Mouse (Mus musculus): ENCODE data around the gene Tshz2. TPM values are rescaled to one million over a fixed set of nuclear protein-coding genes. Genes with fewer than 3 reads are reported as not detected.

The Tshz2 gene
- polyA plus RNA-seq, 1 experiment, result 6.2 TPM

- Histone ChIP-seq H3K4me1 (ENCODE audit: control insufficient read depth, insufficient read depth, low read length) (no peaks in the 10 kb centered on the region), H3K4me3 (replicated peaks; ENCODE audit: extremely low read depth, low read depth, low read length) (no peak overlapping the region)
- WGBS, result 87% methylated on average over 9 of the region's 9 CpGs
- TF ChIP-seq POLR2A (IDR thresholded peaks at IDR 0.05; ENCODE audit: borderline replicate concordance, extremely low read depth, low read depth, low read length) (no peak), CTCF (IDR thresholded peaks at IDR 0.05; ENCODE audit: insufficient read depth, low read length) (no peak)
- no peak for DNase-seq
Observed at GRCm38 (mm10) chr2:170046371-170047145, 413.7 kb downstream of the Tshz2 start.

DNA sequence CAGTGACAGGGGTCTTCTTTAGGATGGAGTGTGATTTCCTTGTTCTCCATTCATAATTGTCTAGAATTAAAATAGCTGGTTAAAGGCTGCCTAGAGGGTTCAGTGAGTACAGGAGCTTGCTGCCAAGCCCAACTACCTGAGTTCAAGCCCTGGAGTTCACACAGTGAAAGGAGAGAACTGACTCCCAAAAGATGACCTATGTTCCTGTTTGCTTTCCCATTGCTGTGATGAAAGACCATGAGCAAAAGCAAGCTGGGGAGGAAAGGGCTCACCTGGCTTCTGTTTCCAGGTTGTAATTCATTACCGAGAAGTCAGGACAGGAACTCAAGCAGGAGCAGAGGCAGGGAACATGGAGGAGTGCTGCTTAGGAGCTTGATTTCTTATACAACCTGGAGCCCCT is 416.0 kb downstream of the Tshz2 start:
- TF ChIP-seq CTCF (IDR thresholded peaks at IDR 0.05; ENCODE audit: insufficient read depth, low read length) (no peak), POLR2A (IDR thresholded peaks at IDR 0.05; ENCODE audit: borderline replicate concordance, extremely low read depth, low read depth, low read length) (no peak)
- WGBS, result 92% methylated on average over 1 of the region's 1 CpGs
- DNase-seq, result no peak
- no peak overlapping the region for H3K4me3 ChIP-seq (replicated peaks; ENCODE audit: extremely low read depth, low read depth, low read length)
- H3K4me1 ChIP-seq (ENCODE audit: control insufficient read depth, insufficient read depth, low read length), result no peaks in the 10 kb centered on the region

- Histone ChIP-seq H3K4me3 (replicated peaks; ENCODE audit: extremely low read depth, low read depth, low read length) (no peak overlapping the region), H3K4me1 (ENCODE audit: control insufficient read depth, insufficient read depth, low read length) (no peaks in the 10 kb centered on the region)
- no peak for DNase-seq
- WGBS, result 51% methylated on average over 5 of the region's 5 CpGs
- TF ChIP-seq CTCF (IDR thresholded peaks at IDR 0.05; ENCODE audit: insufficient read depth, low read length) (no peak), POLR2A (IDR thresholded peaks at IDR 0.05; ENCODE audit: borderline replicate concordance, extremely low read depth, low read depth, low read length) (no peak)
Observed at GRCm38 (mm10) chr2:170050651-170051050, 417.8 kb downstream of the Tshz2 start.

DNA sequence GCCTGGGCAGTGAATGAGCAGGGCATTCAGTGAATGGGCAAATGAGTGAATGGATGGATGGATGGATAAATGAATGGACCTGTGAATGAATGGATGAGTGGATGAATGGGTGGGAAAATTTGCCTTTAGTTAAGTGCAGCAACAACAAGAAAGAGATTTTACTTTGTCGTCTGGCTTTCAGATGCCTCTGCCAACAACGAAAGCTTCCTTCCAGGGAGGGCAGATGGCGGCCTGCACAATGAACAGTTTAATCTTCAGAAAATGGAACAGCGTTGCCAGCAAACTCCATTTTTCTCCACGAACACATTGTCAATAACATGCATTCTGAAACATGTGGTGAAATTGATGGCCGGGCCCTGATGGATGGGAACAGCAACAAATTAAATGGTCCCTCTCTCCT is 418.6 kb downstream of the Tshz2 start:
- WGBS, result 94% methylated on average over 6 of the region's 6 CpGs

GRCm38 (mm10) chr2:170054943-170055342 is 422.1 kb downstream of the Tshz2 start:
- Histone ChIP-seq H3K4me3 (replicated peaks; ENCODE audit: extremely low read depth, low read depth, low read length) (no peak overlapping the region), H3K4me1 (ENCODE audit: control insufficient read depth, insufficient read depth, low read length) (no peaks in the 10 kb centered on the region)
- WGBS, result 65% methylated on average over 12 of the region's 12 CpGs
- TF ChIP-seq POLR2A (IDR thresholded peaks at IDR 0.05; ENCODE audit: borderline replicate concordance, extremely low read depth, low read depth, low read length), result no peak
- TF ChIP-seq CTCF (IDR thresholded peaks at IDR 0.05; ENCODE audit: insufficient read depth, low read length), result no peak
- DNase-seq, result no peak

More for the DNA sequence above, 418.6 kb downstream of the Tshz2 start:
- Histone ChIP-seq H3K4me3 (replicated peaks; ENCODE audit: extremely low read depth, low read depth, low read length) (no peak overlapping the region), H3K4me1 (ENCODE audit: control insufficient read depth, insufficient read depth, low read length) (no peaks in the 10 kb centered on the region)
- DNase-seq, result no peak
- no peak for TF ChIP-seq POLR2A (IDR thresholded peaks at IDR 0.05; ENCODE audit: borderline replicate concordance, extremely low read depth, low read depth, low read length)

GRCm38 (mm10) chr2:170055413-170055812 is 422.6 kb downstream of the Tshz2 start:
- TF ChIP-seq CTCF (IDR thresholded peaks at IDR 0.05; ENCODE audit: insufficient read depth, low read length) (peak; percentile 93), POLR2A (IDR thresholded peaks at IDR 0.05; ENCODE audit: borderline replicate concordance, extremely low read depth, low read depth, low read length) (no peak)
- no peak overlapping the region for H3K4me3 ChIP-seq (replicated peaks; ENCODE audit: extremely low read depth, low read depth, low read length)
- peak; percentile 38 for DNase-seq
- 41% methylated on average over 9 of the region's 9 CpGs for WGBS
- H3K4me1 ChIP-seq (ENCODE audit: control insufficient read depth, insufficient read depth, low read length), result no peaks in the 10 kb centered on the region

GRCm38 (mm10) chr2:170058774-170059173 is 426.0 kb downstream of the Tshz2 start:
- TF ChIP-seq CTCF (IDR thresholded peaks at IDR 0.05; ENCODE audit: insufficient read depth, low read length) (no peak), POLR2A (IDR thresholded peaks at IDR 0.05; ENCODE audit: borderline replicate concordance, extremely low read depth, low read depth, low read length) (no peak)
- DNase-seq, result no peak
- no peak overlapping the region for H3K4me3 ChIP-seq (replicated peaks; ENCODE audit: extremely low read depth, low read depth, low read length)
- H3K4me1 ChIP-seq (ENCODE audit: control insufficient read depth, insufficient read depth, low read length), result no peaks in the 10 kb centered on the region
- 75% methylated on average over 14 of the region's 14 CpGs for WGBS

- H3K4me3 ChIP-seq (replicated peaks; ENCODE audit: extremely low read depth, low read depth, low read length), result no peak overlapping the region
- peak; percentile 48 for TF ChIP-seq CTCF (IDR thresholded peaks at IDR 0.05; ENCODE audit: insufficient read depth, low read length)
- TF ChIP-seq POLR2A (IDR thresholded peaks at IDR 0.05; ENCODE audit: borderline replicate concordance, extremely low read depth, low read depth, low read length), result no peak
- no peaks in the 10 kb centered on the region for H3K4me1 ChIP-seq (ENCODE audit: control insufficient read depth, insufficient read depth, low read length)
- 67% methylated on average over 4 of the region's 4 CpGs for WGBS
- DNase-seq, result no peak
Observed at GRCm38 (mm10) chr2:170060066-170060465, 427.3 kb downstream of the Tshz2 start.

DNA sequence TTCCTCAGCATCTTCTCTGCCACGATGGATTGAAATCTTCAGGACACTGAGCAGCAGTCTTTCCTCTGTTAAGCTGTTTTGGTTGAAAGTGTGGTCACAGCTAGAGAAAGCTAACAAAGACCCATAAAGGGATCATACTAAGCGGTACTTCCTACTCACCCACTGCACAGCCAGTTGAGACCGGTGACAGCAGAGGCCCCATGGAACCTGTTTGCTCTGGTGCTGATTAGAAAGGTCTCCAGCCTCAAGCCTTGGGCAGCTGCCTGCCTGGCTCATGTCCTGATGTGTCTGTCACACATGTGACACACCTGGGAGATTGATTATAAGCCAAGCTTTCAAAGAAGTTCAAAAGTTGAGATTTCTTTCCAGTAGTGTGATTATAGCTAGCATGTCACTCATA is 429.6 kb downstream of the Tshz2 start:
- TF ChIP-seq POLR2A (IDR thresholded peaks at IDR 0.05; ENCODE audit: borderline replicate concordance, extremely low read depth, low read depth, low read length) (no peak), CTCF (IDR thresholded peaks at IDR 0.05; ENCODE audit: insufficient read depth, low read length) (no peak)
- no peak overlapping the region for H3K4me3 ChIP-seq (replicated peaks; ENCODE audit: extremely low read depth, low read depth, low read length)
- no peaks in the 10 kb centered on the region for H3K4me1 ChIP-seq (ENCODE audit: control insufficient read depth, insufficient read depth, low read length)
- DNase-seq, result no peak
- WGBS, result 83% methylated on average over 3 of the region's 3 CpGs

DNA sequence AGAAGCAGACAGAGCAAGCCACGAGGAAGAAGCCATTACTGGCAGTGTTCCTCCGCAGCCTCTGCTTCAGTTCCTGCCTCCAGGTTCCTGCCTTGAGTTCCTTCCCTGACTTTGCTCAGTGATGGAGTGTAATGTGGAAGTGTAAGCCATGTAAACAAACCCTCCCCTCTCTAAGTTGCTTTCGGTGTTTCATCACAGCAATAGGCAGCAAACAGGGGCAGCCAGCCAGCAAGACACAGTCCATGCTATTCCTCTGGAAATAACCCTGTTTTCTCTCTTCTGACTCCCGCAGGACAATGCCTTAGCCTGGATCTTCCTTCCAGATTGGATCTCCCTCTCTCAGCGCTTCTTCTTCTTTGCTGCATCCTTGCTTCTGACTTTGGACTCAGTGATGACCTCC is 437.2 kb downstream of the Tshz2 start:
- H3K4me1 ChIP-seq (ENCODE audit: control insufficient read depth, insufficient read depth, low read length), result peaks cover 2% of the 10 kb centered on the region
- H3K4me3 ChIP-seq (replicated peaks; ENCODE audit: extremely low read depth, low read depth, low read length), result no peak overlapping the region
- TF ChIP-seq CTCF (IDR thresholded peaks at IDR 0.05; ENCODE audit: insufficient read depth, low read length), result no peak
- no peak for TF ChIP-seq POLR2A (IDR thresholded peaks at IDR 0.05; ENCODE audit: borderline replicate concordance, extremely low read depth, low read depth, low read length)
- WGBS, result 63% methylated on average over 5 of the region's 5 CpGs
- no peak for DNase-seq

Measured in lung, adult 2 months (tissue).